Mouse (Mus musculus) kidney, adult 10 weeks (tissue): Measurements from ENCODE around the gene Chrna3. TPM values are rescaled to one million over a fixed set of nuclear protein-coding genes. Genes with fewer than 3 reads are reported as not detected.

Experiments
- polyA plus RNA-seq: library from polyadenylated mRNA; stranded (reverse); fragments of 350-450 nt; fragmentation: Illumina TruSeq; extraction: RNeasy Lipid Tissue Mini Kit (QIAGEN cat#74804); gene quantifications from one replicate; pipeline ENCODE4 v1.2.3, GENCODE M21; 2014; ENCODE audit warnings: low read depth, low replicate concordance

Gene Chrna3
- polyA plus RNA-seq: not detected

DNA sequence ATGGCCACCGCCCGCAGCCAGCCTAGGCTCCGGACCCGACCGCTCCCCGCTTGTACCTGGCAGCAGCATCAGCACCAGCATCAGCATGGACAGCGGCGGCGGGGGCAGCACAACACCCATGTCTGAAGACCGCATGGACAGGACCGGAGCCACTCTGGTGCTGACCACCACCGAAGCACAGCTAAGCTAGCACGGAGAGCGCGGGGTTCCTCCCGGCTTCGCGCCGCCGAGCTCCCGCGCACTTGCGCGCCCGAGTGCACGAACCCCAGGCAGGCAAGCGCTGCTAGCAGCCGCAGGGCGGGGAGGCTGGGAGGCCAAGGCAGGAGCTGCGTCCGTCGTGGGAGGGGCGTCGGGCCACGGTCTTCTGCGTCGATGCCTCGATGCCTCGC lies at the start of gene Chrna3:
Gene Chrna3, minus strand, starts transcription at position 288 of the 389 bp plus-strand sequence.

DNA sequence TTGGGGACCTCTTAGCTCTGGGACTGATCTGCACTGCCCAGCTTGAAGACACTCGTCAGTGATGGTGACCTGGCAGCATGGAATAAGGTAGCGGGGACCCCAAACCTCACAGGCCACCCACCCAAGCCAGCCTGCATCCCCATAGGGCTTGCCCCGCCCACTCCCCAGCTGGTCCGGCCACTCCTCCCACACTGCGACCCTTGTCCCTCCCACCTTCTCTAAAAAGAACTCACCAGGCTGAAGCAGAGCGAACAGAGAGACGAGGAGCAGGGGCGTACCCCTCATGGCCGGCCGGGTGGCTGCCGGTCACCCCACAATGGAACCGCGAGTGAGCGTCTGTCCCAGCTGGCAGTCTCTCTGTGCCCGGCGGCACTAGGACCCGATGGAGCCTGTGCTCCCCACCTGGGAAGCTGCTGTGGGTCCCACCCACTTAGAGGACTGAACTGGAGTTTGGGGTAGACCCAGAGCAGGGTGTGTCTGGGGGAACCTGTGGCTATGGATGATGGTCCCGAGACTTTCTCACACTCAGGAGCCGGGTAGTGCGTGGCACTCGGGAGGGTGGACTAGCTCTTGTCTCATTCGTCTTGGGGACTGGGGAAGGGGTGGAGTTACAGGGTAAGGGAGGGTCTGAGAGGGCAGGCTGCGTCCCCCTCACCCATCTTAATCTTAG lies 22.0 kb upstream of the Chrna3 start, which contains the start of gene Chrnb4:
Gene Chrnb4, minus strand, starts transcription at position 569 of the 670 bp plus-strand sequence.

DNA sequence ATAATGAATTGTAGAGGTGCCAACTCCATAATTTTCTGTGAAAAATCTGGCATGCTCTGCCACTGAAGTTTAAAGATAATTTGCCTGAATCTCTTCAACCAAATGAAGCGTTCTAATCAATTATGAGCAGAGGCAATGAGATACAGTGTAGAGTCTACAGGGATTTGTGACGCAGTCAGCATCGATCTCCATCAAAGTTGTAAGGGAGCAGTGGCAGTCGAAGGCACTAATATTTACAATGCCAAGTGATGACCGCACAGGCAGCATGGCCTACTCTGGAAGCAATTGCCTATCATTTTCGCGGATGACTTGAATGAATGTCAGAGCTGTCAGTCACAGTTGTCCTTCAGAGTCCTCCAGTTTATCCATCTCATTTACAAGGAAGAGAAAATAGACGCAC lies 45.7 kb downstream of the Chrna3 start, which contains the start of gene Chrna5:
Gene Chrna5, plus strand, starts transcription at position 207 of the 400 bp plus-strand sequence.

Other genes starting within 250 kb of the Chrna3 start
- gene Ireb2, start 162.8 kb downstream of the Chrna3 start, polyA plus RNA-seq: 166 TPM
- gene Hykk, start 109.3 kb downstream of the Chrna3 start, polyA plus RNA-seq: 205 TPM
- 613 TPM for gene Psma4, start 75.8 kb downstream of the Chrna3 start, polyA plus RNA-seq
- not detected for gene AY074887, start 75.6 kb downstream of the Chrna3 start, polyA plus RNA-seq
- gene Chrna5, start 45.7 kb downstream of the Chrna3 start, polyA plus RNA-seq: not detected
- gene Chrnb4, start 22.2 kb upstream of the Chrna3 start, polyA plus RNA-seq: not detected
- gene Ube2q2, start 122.3 kb upstream of the Chrna3 start, polyA plus RNA-seq: 125 TPM
- 83.8 TPM for gene Fbxo22, start 182.4 kb upstream of the Chrna3 start, polyA plus RNA-seq